Mouse (Mus musculus) kidney, adult 9 months (tissue): ENCODE results near the gene Slc44a3.
A peak's percentile ranks its signal among the peaks of the same experiment; 100 is the strongest.
"Not testable (repeated sequence)": the region's sequence is repeated elsewhere in the genome, so short reads cannot be mapped to it uniquely, and the experiment has no call there.

Experiments
- DNase-seq: peaks from one replicate; pipeline ENCODE4 v3.0.0; 2022

Gene Slc44a3

DNA sequence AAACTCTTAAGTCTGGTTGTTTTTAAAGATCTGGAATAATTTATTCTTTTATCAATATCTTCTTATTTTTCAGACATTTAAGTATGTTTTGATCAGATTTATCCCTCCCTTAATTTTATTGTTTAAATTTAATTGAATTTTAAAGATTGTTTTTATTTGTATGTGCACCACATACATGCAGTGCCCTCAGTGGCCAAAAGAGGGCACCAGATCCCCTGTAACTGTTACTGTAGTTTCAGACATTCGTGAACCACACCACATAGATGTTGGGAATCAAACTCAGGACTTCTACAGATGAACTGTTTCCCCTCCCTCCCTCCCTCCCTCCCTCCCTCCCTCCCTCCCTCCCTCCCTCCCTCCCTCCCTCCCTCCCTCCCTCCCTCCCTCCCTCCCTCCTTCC, 18.2 kb upstream of the Slc44a3 start:
- peak; percentile 56 for DNase-seq

GRCm38 (mm10) chr3:121547851-121548624, 15.8 kb upstream of the Slc44a3 start:
- no peak for DNase-seq

- DNase-seq, result no peak
Measured at GRCm38 (mm10) chr3:121540621-121541020, 8.4 kb upstream of the Slc44a3 start.

- peak; percentile 78 for DNase-seq
Measured at GRCm38 (mm10) chr3:121539871-121540431, 7.7 kb upstream of the Slc44a3 start.

DNA sequence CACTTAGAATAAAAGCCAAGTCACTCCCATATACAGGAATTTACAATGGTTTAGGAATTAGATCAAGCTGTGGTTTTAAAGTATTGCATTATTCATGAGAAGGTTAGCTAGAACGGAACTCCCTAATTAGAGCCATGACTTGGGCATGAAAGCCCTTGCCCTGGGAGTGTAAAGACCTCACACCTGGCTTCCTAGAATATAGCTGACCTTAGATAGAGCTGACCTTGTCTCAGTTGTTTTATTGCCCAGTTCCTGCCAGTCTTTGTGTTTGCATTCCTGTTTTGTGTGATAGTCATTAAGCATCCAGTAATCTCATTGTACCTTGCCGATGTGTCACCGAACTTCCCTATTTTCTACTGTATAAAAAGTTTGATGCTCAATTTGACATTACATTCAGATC, 6.6 kb upstream of the Slc44a3 start:
- DNase-seq, result not testable (repeated sequence)

DNA sequence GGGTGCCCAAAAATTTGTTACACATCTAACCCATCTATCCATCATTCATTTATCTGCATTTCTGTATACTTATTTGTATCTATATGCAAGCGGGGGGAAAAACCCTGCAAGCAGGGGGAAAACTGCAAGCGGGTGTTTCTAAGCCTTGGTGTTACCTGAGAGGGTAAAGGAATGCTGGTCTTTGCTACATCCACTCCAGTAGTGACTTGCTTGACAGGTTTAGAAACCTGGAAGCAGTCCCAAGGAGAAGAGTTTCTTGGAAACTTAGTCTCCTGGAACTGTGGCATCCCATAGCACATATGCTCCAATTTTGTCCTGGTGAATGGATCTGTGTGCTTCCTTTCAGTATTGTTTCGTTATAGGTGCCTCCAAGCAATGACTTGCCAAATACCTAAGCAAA, 5.8 kb upstream of the Slc44a3 start:
- DNase-seq, result no peak

- DNase-seq, result no peak
Measured at GRCm38 (mm10) chr3:121536803-121537202, 4.6 kb upstream of the Slc44a3 start.

GRCm38 (mm10) chr3:121535813-121536504, 3.8 kb upstream of the Slc44a3 start:
- peak; percentile 44 for DNase-seq

DNA sequence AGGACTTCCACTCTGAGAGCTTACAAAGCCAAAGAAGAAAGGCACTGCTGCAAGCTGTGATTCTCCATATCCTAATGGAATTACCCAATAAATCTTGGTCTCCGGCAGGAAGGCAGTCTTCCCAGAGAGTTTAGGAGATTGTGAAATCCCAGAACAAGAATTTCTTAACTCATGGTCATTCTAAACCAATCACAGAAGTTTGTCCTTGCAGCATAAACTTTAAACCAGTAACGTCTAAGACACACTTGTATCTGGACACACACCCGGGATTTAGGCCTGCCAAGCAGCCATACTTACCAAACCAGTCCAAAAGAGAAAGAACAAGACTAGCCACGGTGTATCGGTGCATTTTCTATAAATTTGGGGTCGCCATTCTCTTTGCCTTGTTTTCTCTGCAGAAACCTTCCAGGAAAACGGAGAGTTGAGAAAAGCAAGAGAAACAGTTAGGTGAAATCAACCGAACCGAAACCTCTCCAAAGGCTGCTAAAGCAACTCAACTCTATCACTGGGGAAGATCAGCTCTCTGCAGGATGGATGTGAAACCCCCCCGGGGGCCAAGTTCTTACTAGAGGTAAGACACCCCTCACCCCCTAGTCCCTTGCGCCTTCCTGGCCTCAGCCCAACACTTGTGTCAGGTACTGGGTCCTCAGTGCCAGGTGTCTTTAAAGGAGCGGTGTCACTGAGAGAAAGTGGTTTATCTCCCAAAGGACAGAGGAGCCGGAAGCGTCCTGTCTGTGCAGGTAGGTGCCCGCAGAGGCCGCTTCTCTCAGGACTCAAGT, 645 bp downstream of the Slc44a3 start:
- peak; percentile 27 for DNase-seq

GRCm38 (mm10) chr3:121530546-121531258, 1.5 kb downstream of the Slc44a3 start:
- peak; percentile 79 for DNase-seq

DNA sequence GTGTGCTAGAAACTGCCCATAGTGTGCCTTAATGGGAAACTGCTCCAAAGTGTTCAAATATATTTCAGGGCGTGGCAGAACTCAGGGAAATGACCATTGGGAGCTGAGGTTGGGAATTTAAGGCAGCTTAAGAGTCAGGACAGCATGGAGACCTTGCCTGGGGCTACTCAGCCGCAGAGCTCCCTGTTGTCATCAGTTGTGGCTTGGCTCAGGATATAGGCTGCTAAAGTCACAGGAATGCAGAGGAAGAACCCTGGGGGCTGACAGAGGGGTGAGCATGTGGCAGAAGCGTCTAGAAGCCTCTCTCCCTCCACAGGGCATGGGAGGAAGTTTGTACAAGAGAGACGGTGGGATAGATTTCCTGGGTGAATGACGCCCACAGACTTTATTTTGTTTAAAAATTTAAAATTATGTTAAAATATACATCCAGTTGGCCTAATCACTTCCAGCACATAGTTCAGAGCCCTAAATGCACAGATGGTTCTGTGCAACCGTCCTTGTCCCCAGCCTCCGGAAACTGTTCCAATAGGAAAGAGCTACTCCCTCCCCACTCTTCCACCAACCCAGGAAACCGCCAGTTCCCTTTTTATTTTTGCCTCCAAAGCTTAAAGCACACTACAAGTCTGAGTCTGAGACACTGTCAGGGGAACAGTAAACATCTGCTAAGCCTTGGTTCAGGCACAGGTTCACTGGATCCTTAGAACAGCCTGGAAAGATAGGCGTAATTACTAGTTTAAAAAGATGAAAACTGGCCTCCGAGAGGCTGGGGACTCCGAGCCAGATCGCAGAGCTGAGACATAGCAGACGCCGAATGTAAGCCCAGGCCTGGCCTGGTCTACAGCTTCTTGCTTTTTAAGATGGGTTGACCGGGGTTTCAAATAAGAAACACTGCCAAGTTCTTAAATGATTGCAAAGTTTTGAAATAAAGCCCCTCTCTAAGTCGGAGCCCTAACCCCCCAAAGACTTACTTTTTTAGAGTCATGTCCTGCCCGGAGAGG, 5.8 kb downstream of the Slc44a3 start:
- DNase-seq, result no peak

DNA sequence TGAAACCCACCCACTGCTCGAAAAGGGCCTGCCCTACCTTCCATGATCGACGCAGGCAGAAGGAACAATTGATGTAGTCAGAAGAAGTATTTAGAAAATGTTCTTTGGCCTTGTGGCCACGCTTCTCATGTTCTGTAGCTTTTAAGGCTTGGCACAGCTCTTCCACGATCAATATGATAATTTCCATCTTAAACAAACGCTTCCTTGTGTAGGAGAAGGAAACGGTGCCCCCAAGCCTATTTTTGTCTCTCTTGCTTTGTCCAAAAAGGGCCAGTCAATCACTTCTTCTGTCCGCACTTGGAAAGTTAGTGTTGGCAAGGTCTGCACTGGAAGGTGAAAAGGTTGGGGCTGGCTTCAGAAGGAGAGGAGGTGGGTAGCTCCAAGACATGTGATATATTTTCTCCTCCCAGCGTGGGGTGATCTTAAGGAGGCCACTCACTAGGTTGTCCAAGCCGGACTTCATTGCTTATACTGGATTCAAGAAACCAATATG, 10.5 kb downstream of the Slc44a3 start:
- DNase-seq, result no peak

GRCm38 (mm10) chr3:121521123-121521522, 11.1 kb downstream of the Slc44a3 start:
- DNase-seq, result no peak

GRCm38 (mm10) chr3:121517030-121517429, 15.2 kb downstream of the Slc44a3 start:
- no peak for DNase-seq

- DNase-seq, result no peak
Measured at GRCm38 (mm10) chr3:121509141-121509540, 23.1 kb downstream of the Slc44a3 start.

- no peak for DNase-seq
Measured at GRCm38 (mm10) chr3:121507678-121508077, 24.5 kb downstream of the Slc44a3 start.

- DNase-seq, result no peak
Measured at GRCm38 (mm10) chr3:121506756-121507155, 25.4 kb downstream of the Slc44a3 start.

DNA sequence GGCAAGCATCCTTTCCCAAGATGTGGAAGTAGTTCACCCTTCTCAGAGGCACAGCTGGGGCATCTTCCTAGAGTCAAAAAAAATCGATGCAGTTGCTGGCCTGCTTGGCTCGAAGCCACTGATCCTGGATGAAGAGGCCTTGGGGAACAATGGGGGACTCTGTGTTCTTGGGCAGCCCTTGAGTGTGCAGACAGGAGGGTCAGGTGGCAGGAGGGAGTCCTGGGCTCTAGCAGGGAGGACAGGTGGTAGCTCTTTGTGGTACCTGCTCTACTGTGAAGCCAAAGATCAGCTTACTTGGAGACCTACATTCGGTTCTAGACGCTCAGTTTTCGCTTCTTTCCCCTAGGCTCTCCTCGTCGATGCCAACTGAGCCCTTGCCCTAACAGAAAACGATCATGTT, 26.0 kb downstream of the Slc44a3 start:
- no peak for DNase-seq

- no peak for DNase-seq
Measured at GRCm38 (mm10) chr3:121504927-121505487, 27.2 kb downstream of the Slc44a3 start.

GRCm38 (mm10) chr3:121500734-121501133, 31.5 kb downstream of the Slc44a3 start:
- DNase-seq, result no peak

GRCm38 (mm10) chr3:121500225-121500624, 32.0 kb downstream of the Slc44a3 start:
- peak; percentile 73 for DNase-seq
